Mouse (Mus musculus): ENCODE measurements at regions not wholly inside any gene's neighbourhood (a gene's known extent, or its start where the extent isn't known, plus 50 kb on each side); places are given as distances from the start of the nearest gene placed in this dataset.

DNA sequence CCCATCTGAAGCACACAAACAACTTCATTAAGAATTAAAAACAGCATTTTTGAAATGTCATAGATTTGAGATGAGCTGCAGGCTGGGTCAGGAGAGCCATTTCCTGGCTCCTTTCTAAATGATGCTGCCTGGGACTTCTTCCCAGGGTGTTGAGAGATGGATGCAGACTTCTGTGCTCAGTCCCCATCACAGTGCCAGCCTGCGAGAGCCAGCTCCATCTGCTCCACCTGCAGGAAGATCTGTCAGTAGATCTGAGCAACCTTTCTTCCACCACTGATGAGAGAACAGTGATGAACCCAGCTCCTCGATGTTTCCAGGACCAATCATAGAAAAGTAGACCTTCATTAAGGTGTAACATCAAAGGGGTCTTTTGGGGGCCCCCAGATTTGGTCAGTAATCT lies 273.8 kb upstream of the Trpc7 start:
- WGBS = 92% methylated on average over 2 of the region's 2 CpGs
- 0 out of 2 replicates have a peak, but pooled peaks cover 5% of the 10 kb centered on the region for H3K27me3 ChIP-seq
- H3K9me3 ChIP-seq = no peaks in the 10 kb centered on the region
- no peaks in the 10 kb centered on the region for H3K36me3 ChIP-seq
- no peak overlapping the region for H3K4me2 ChIP-seq (replicated peaks)
- no peak overlapping the region for H3K27ac ChIP-seq (replicated peaks)
- H3K4me3 ChIP-seq = no peak overlapping the region
- ATAC-seq (ENCODE audit: low FRiP score, low read depth) = no peak
- no peaks in the 10 kb centered on the region; the same call in 1 of the 2 replicates for H3K4me1 ChIP-seq
- H3K9ac ChIP-seq (replicated peaks) = no peak overlapping the region

DNA sequence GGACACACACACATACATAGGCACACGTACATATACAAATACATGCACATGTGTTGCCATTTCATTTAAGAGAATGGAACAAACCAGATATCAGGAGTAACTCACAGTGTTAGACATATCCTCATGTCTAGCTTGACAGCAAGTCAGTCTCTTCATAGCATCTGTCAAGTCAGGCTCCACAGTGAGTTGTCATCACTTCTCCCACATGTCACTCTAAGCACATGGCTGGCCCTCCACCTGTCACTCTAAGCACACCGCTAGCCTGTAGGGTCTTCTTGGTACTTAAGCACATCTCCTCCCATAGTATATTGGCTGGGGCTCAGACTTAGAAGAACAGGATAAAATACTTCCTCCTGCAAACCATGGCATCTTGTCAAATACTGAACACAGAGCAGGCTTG lies 269.6 kb upstream of the Trpc7 start:
- no peaks in the 10 kb centered on the region for H3K36me3 ChIP-seq
- H3K9me3 ChIP-seq = no peaks in the 10 kb centered on the region
- ATAC-seq (ENCODE audit: low FRiP score, low read depth) = no peak
- H3K4me1 ChIP-seq = no peaks in the 10 kb centered on the region
- no peak overlapping the region for H3K27ac ChIP-seq (replicated peaks)
- no peak overlapping the region for H3K4me2 ChIP-seq (replicated peaks)
- WGBS = 92% methylated on average over 2 of the region's 2 CpGs
- H3K9ac ChIP-seq (replicated peaks) = no peak overlapping the region
- no peak overlapping the region for H3K4me3 ChIP-seq
- H3K27me3 ChIP-seq = 0 out of 2 replicates have a peak, but pooled peaks cover under 1% of the 10 kb centered on the region

DNA sequence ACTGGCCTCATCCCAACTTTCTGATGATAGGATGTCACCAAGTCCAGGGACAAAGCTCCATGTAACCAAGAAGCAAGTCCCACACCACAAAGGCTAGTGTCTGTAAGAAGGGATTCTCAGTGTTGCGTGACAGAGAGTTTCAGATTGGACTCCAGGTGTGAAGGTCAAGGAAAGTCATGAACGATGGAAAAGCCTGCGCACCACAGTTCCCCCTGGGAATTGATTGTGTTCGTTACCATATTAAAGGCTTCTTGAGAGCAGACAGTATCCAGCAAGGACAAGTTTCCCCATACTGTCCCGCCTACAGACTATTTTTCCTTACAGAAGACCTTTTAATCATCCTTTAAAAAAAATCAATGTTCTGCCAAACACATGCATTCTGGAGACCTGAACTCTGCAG lies 257.0 kb upstream of the Trpc7 start:
- Histone ChIP-seq H3K4me3 (no peak overlapping the region), H3K27me3 (no peaks in the 10 kb centered on the region; the same call in 1 of the 2 replicates), H3K4me2 (replicated peaks) (no peak overlapping the region), H3K36me3 (no peaks in the 10 kb centered on the region), H3K27ac (replicated peaks) (no peak overlapping the region), H3K9me3 (no peaks in the 10 kb centered on the region), H3K4me1 (peaks cover 9% of the 10 kb centered on the region), H3K9ac (replicated peaks) (no peak overlapping the region)
- ATAC-seq (ENCODE audit: low FRiP score, low read depth) = no peak
- WGBS = 76% methylated on average over 5 of the region's 5 CpGs

- H3K4me3 ChIP-seq = no peak overlapping the region
- H3K9ac ChIP-seq (replicated peaks) = no peak overlapping the region
- H3K4me1 ChIP-seq = peaks cover 15% of the 10 kb centered on the region
- no peaks in the 10 kb centered on the region for H3K36me3 ChIP-seq
- H3K9me3 ChIP-seq = no peaks in the 10 kb centered on the region
- WGBS = 82% methylated on average over 2 of the region's 2 CpGs
- H3K27ac ChIP-seq (replicated peaks) = no peak overlapping the region
- ATAC-seq (ENCODE audit: low FRiP score, low read depth) = no peak
- no peaks in the 10 kb centered on the region; the same call in 1 of the 2 replicates for H3K27me3 ChIP-seq
- no peak overlapping the region for H3K4me2 ChIP-seq (replicated peaks)
Measured at GRCm38 (mm10) chr13:57147623-57148022, 251.8 kb upstream of the Trpc7 start.

- Histone ChIP-seq H3K9ac (replicated peaks) (no peak overlapping the region), H3K4me1 (peaks cover 19% of the 10 kb centered on the region), H3K4me3 (no peak overlapping the region), H3K4me2 (replicated peaks) (no peak overlapping the region), H3K9me3 (no peaks in the 10 kb centered on the region), H3K36me3 (no peaks in the 10 kb centered on the region), H3K27ac (replicated peaks) (no peak overlapping the region), H3K27me3 (no peaks in the 10 kb centered on the region; the same call in 1 of the 2 replicates)
- ATAC-seq (ENCODE audit: low FRiP score, low read depth) = no peak
- 36% methylated on average over 4 of the region's 4 CpGs for WGBS
Measured at GRCm38 (mm10) chr13:57146708-57147107, 250.9 kb upstream of the Trpc7 start.

DNA sequence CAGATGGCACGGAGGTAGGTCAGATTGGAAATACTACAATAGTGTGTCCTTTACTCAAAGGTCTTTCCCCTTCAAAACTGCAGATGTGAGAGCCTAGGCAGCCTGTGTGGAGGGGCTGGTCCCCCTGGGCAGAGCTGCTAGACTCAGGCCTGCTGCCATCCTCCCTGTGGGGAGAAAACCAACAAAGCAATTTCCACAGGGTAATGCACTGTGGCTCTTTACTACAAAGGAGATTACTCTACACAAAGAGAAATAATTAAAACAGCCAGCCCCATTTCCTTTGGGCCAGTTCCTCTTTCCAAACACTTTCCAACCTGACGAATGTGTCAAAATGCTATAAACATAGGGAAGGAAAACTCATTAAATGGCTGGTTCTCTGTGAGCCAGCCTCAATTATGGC lies 250.0 kb upstream of the Trpc7 start:
- Histone ChIP-seq H3K9ac (replicated peaks) (no peak overlapping the region), H3K4me3 (no peak overlapping the region), H3K4me1 (peaks cover 19% of the 10 kb centered on the region), H3K27me3 (no peaks in the 10 kb centered on the region; the same call in 1 of the 2 replicates), H3K9me3 (no peaks in the 10 kb centered on the region), H3K36me3 (no peaks in the 10 kb centered on the region), H3K4me2 (replicated peaks) (no peak overlapping the region), H3K27ac (replicated peaks) (0 out of 2 replicates have a peak overlapping the region, but pooled peaks have one; percentile 22)
- 16% methylated on average over 2 of the region's 2 CpGs for WGBS
- no peak for ATAC-seq (ENCODE audit: low FRiP score, low read depth)

GRCm38 (mm10) chr13:57142851-57143250 lies 247.1 kb upstream of the Trpc7 start:
- Histone ChIP-seq H3K36me3 (no peaks in the 10 kb centered on the region), H3K27me3 (no peaks in the 10 kb centered on the region), H3K9me3 (no peaks in the 10 kb centered on the region), H3K4me2 (replicated peaks) (no peak overlapping the region), H3K4me3 (no peak overlapping the region), H3K27ac (replicated peaks) (no peak overlapping the region), H3K4me1 (peaks cover 19% of the 10 kb centered on the region), H3K9ac (replicated peaks) (no peak overlapping the region)
- WGBS = 61% methylated on average over 5 of the region's 5 CpGs
- ATAC-seq (ENCODE audit: low FRiP score, low read depth) = no peak

- no peak overlapping the region for H3K27ac ChIP-seq (replicated peaks)
- no peak overlapping the region for H3K4me2 ChIP-seq (replicated peaks)
- no peak for ATAC-seq (ENCODE audit: low FRiP score, low read depth)
- H3K9me3 ChIP-seq = no peaks in the 10 kb centered on the region
- no peak overlapping the region for H3K9ac ChIP-seq (replicated peaks)
- no peaks in the 10 kb centered on the region for H3K27me3 ChIP-seq
- H3K4me1 ChIP-seq = peaks cover 19% of the 10 kb centered on the region
- WGBS = 27% methylated on average over 2 of the region's 2 CpGs
- no peak overlapping the region for H3K4me3 ChIP-seq
- no peaks in the 10 kb centered on the region for H3K36me3 ChIP-seq
Measured at GRCm38 (mm10) chr13:57142441-57142840, 246.6 kb upstream of the Trpc7 start.

DNA sequence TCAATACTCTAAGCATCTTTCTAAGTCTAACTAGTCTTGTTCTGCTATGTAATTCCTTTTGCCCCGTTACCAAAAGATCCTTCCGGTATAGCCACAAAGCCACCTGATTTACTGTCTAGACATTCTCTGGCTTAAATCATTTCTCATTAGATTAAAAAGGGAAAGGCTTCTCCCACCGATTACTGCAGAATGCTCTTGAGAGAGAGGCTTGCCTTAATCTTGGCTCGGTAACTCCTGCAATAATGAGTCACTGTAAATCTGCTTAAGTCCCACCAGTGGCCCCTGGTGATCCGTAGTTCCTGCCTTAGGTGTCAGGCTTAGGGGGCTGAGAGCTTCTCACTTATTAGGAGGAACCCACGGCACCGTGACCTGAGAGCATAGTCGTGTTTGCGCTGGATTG lies 220.1 kb upstream of the Trpc7 start:
- H3K9me3 ChIP-seq = no peaks in the 10 kb centered on the region
- H3K4me3 ChIP-seq = no peak overlapping the region
- H3K36me3 ChIP-seq = no peaks in the 10 kb centered on the region
- H3K4me2 ChIP-seq (replicated peaks) = no peak overlapping the region
- no peak overlapping the region for H3K27ac ChIP-seq (replicated peaks)
- H3K4me1 ChIP-seq = no peaks in the 10 kb centered on the region
- WGBS = 49% methylated on average over 9 of the region's 9 CpGs
- no peak for ATAC-seq (ENCODE audit: low FRiP score, low read depth)
- H3K27me3 ChIP-seq = no peaks in the 10 kb centered on the region
- no peak overlapping the region for H3K9ac ChIP-seq (replicated peaks)

GRCm38 (mm10) chr13:57107956-57108355 lies 212.2 kb upstream of the Trpc7 start:
- Histone ChIP-seq H3K27me3 (no peaks in the 10 kb centered on the region), H3K27ac (replicated peaks) (peak overlapping the region; percentile 66), H3K4me2 (replicated peaks) (peak overlapping the region; percentile 32), H3K4me3 (no peak overlapping the region), H3K4me1 (peaks cover 17% of the 10 kb centered on the region), H3K9me3 (no peaks in the 10 kb centered on the region), H3K36me3 (no peaks in the 10 kb centered on the region), H3K9ac (replicated peaks) (no peak overlapping the region; the same call in 1 of the 2 replicates)
- ATAC-seq (ENCODE audit: low FRiP score, low read depth) = 0 out of 2 replicates have a peak, but pooled peaks have one; percentile 34
- 2% methylated on average over 12 of the region's 12 CpGs for WGBS

DNA sequence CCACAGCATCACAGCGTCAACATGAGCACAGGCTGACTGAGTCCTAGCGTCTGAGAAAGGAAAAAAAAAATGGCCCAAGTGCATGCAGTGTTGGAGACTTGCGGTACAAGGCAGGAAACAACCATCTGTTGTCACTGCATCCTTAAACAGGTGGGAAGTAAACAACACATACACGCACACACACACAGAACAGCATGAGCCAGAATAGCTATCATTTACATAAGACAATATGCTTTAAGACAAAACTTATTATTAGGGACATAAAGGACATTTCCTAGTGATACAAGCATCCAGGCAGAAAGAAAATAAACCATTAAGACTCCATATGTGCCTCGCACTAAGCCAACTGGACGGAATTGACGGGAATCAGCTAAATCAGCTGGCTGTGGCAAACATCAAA lies 203.8 kb upstream of the Trpc7 start:
- no peak for ATAC-seq (ENCODE audit: low FRiP score, low read depth)
- Histone ChIP-seq H3K4me2 (replicated peaks) (no peak overlapping the region), H3K9ac (replicated peaks) (no peak overlapping the region), H3K27me3 (peaks cover 7% of the 10 kb centered on the region; the same call in 1 of the 2 replicates), H3K4me3 (no peak overlapping the region), H3K27ac (replicated peaks) (no peak overlapping the region), H3K9me3 (no peaks in the 10 kb centered on the region), H3K4me1 (peaks cover 9% of the 10 kb centered on the region), H3K36me3 (no peaks in the 10 kb centered on the region)
- 92% methylated on average over 7 of the region's 7 CpGs for WGBS

- Histone ChIP-seq H3K9ac (replicated peaks) (no peak overlapping the region), H3K27ac (replicated peaks) (no peak overlapping the region), H3K36me3 (no peaks in the 10 kb centered on the region), H3K4me2 (replicated peaks) (no peak overlapping the region), H3K9me3 (no peaks in the 10 kb centered on the region), H3K4me1 (0 out of 2 replicates have a peak, but pooled peaks cover 2% of the 10 kb centered on the region), H3K27me3 (peaks cover 5% of the 10 kb centered on the region; the same call in 1 of the 2 replicates), H3K4me3 (no peak overlapping the region)
- ATAC-seq (ENCODE audit: low FRiP score, low read depth) = no peak
- 88% methylated on average over 8 of the region's 8 CpGs for WGBS
Measured at GRCm38 (mm10) chr13:57091886-57092285, 196.1 kb upstream of the Trpc7 start.
